Mouse (Mus musculus) erythroblast, embryonic 14.5 days (primary cell): ENCODE results near the gene Cdhr3.

Experiments
- GATA1 ChIP-seq: IDR thresholded peaks from 2 replicates; pipeline ENCODE4 v1.6.1; 2012; ENCODE audit warnings: low read length, inconsistent platforms, mixed read lengths
- TAL1 ChIP-seq: IDR thresholded peaks from 3 replicates; pipeline ENCODE4 v1.6.1; 2012; ENCODE audit warnings: low read length, inconsistent platforms, mixed read lengths

DNA sequence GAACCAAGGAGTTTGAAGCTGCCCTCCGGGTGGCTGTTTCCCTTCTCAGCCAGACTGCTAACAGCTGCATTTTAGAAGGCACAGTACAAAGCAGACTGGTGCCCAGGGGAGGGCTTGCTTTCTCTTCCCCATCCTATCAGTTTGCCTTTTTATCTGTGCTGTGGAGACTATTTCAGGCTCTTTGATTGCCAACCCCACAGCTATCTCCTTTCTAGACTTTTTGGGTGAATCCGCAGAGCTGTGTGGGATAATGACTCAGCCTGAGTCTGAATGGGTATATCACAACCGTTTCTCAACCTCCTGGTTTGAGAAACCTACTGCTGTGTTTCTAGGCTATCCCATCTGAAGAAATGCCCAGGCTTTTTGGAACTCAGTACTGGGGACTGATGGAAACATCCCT lies 27.5 kb downstream of the Cdhr3 start:
- no peak for TF ChIP-seq TAL1
- TF ChIP-seq GATA1 = no peak
